Mouse (Mus musculus): ENCODE results near the gene Nos3.

GRCm38 (mm10) chr5:24423129-24424003 is 58.8 kb downstream of the Nos3 start, which contains the start of the genes Cdk5 and Slc4a2:
- TF ChIP-seq CTCF (conservative IDR thresholded peaks at IDR 0.05; ENCODE audit: low read length) (no peak), NANOG (IDR thresholded peaks at IDR 0.05; ENCODE audit: borderline replicate concordance, low read length) (peak; percentile 58; the same call in 1 of the 2 replicates), POU5F1 (IDR thresholded peaks at IDR 0.05; ENCODE audit: borderline replicate concordance, low read length) (no peak)
